Mouse (Mus musculus) cerebellum, postnatal 36 days (tissue): ENCODE measurements at regions not wholly inside any gene's neighbourhood (a gene's known extent, or its start where the extent isn't known, plus 50 kb on each side); places are given as distances from the start of the nearest gene placed in this dataset.

ENCODE experiments used
- DNase-seq, 2 experiments: peaks; one replicate each; pipeline ENCODE4 v3.0.0; 2021 to 2022; ENCODE audit warnings: mixed read lengths in 2 of 2

- DNase-seq: no peak
These were observed 70.9 kb downstream of the Asb1 start for GRCm38 (mm10) chr1:91611281-91611680.

GRCm38 (mm10) chr1:91611694-91612093, 71.3 kb downstream of the Asb1 start:
- DNase-seq: no peak

GRCm38 (mm10) chr1:91612912-91613311, 72.6 kb downstream of the Asb1 start:
- DNase-seq: no peak

- no peak for DNase-seq
These were observed 75.1 kb downstream of the Asb1 start for GRCm38 (mm10) chr1:91615396-91615795.

- no peak for DNase-seq
These were observed 78.3 kb downstream of the Asb1 start for GRCm38 (mm10) chr1:91618527-91619135.

- DNase-seq: no peak
These were observed 80.8 kb downstream of the Asb1 start for GRCm38 (mm10) chr1:91621141-91621540.

- no peak for DNase-seq
These were observed 82.5 kb downstream of the Asb1 start for GRCm38 (mm10) chr1:91622874-91623273.

GRCm38 (mm10) chr1:91624028-91624427, 83.7 kb downstream of the Asb1 start:
- DNase-seq: no peak

- DNase-seq: no peak
These were observed 84.4 kb downstream of the Asb1 start for GRCm38 (mm10) chr1:91624531-91625300.

- no peak for DNase-seq
These were observed 85.7 kb downstream of the Asb1 start for GRCm38 (mm10) chr1:91626090-91626489.

- no peak for DNase-seq
These were observed 89.9 kb downstream of the Asb1 start for GRCm38 (mm10) chr1:91630206-91630605.

- DNase-seq: no peak
These were observed 90.6 kb downstream of the Asb1 start for GRCm38 (mm10) chr1:91630871-91631410.

GRCm38 (mm10) chr1:91632906-91633493, 92.7 kb downstream of the Asb1 start:
- DNase-seq: no peak

- DNase-seq: no peak
These were observed 96.2 kb downstream of the Asb1 start for GRCm38 (mm10) chr1:91636571-91636970.

GRCm38 (mm10) chr1:91640551-91640950, 100.2 kb downstream of the Asb1 start:
- DNase-seq: no peak

- DNase-seq: no peak
These were observed 118.7 kb downstream of the Asb1 start for GRCm38 (mm10) chr1:91658991-91659441.

- DNase-seq: no peak
These were observed 119.1 kb downstream of the Asb1 start for GRCm38 (mm10) chr1:91659486-91659885.

GRCm38 (mm10) chr1:91663289-91663688, 122.9 kb downstream of the Asb1 start:
- no peak for DNase-seq

- no peak for DNase-seq
These were observed 124.3 kb downstream of the Asb1 start for GRCm38 (mm10) chr1:91664622-91665021.

- no peak for DNase-seq
These were observed 128.2 kb downstream of the Asb1 start for GRCm38 (mm10) chr1:91668530-91668929.

- DNase-seq: no peak
These were observed 130.3 kb upstream of the Twist2 start for GRCm38 (mm10) chr1:91670980-91671379.

GRCm38 (mm10) chr1:91674082-91674655, 127.1 kb upstream of the Twist2 start:
- DNase-seq: no peak

- no peak for DNase-seq
These were observed 124.2 kb upstream of the Twist2 start for GRCm38 (mm10) chr1:91677062-91677461.
